Mouse (Mus musculus) forebrain, postnatal 0 days (tissue): ENCODE results near the gene B4gat1. TPM values are rescaled to one million over a fixed set of nuclear protein-coding genes. Genes with fewer than 3 reads are reported as not detected.

Experiments used
- ATAC-seq: fragments of 200-750 bp; cut with Nextera tagmentation; 2 replicates; pipeline ENCODE4 v1.8.0; 2017; ENCODE audit warnings: mild to moderate bottlenecking, moderate library complexity
- DNase-seq: peaks from one replicate; pipeline ENCODE4 v3.0.0-alpha.2; 2015
- H3K27ac ChIP-seq: fragments of 300-500 bp; sonication (generic); 2 replicates; pipeline ENCODE4 v1.5.1; 2014; ENCODE audit warnings: low read depth, mild to moderate bottlenecking, antibody characterized with exemption, low read length, moderate library complexity, mixed read lengths
- H3K27me3 ChIP-seq: fragments of 300-500 bp; sonication (generic); 2 replicates; pipeline ENCODE4 v1.6.1; 2014; ENCODE audit warnings: mild to moderate bottlenecking, low read length, mixed read lengths; ENCODE audit not compliant: insufficient read depth
- H3K36me3 ChIP-seq: fragments of 300-500 bp; sonication (generic); 2 replicates; pipeline ENCODE4 v1.6.1; 2014; ENCODE audit warnings: mild to moderate bottlenecking, moderate library complexity; ENCODE audit not compliant: insufficient read depth
- H3K4me1 ChIP-seq: fragments of 300-500 bp; sonication (generic); 2 replicates; pipeline ENCODE4 v1.6.1; 2014; ENCODE audit warnings: antibody characterized with exemption; ENCODE audit not compliant: insufficient read depth
- H3K4me2 ChIP-seq: fragments of 300-500 bp; sonication (generic); 2 replicates; pipeline ENCODE4 v1.6.1; 2014; ENCODE audit warnings: low read depth, mild to moderate bottlenecking, moderate library complexity
- H3K4me3 ChIP-seq: fragments of 300-500 bp; sonication (generic); 2 replicates; pipeline ENCODE4 v1.5.1; 2014; ENCODE audit warnings: low read depth, low read length, mixed read lengths
- H3K9ac ChIP-seq: fragments of 300-500 bp; sonication (generic); 2 replicates; pipeline ENCODE4 v1.6.1; 2014; ENCODE audit warnings: mild to moderate bottlenecking
- H3K9me3 ChIP-seq: fragments of 300-500 bp; sonication (generic); 2 replicates; pipeline ENCODE4 v1.6.1; 2016; ENCODE audit warnings: low read length
- CTCF ChIP-seq: sonication (generic); IDR thresholded peaks from 2 replicates; pipeline ENCODE4 v1.5.1; 2016; ENCODE audit warnings: antibody characterized with exemption, control low read depth, low read depth
- WGBS: fragments of 180-500 bp; shearing (Covaris S2); extraction: QIAGEN DNeasy Blood & Tissue Kit; methylation state at CpG from one replicate; pipeline ENCODE4 v1.1.7; 2014; 5-methylcytosine and 5-hydroxymethylcytosine counted together
- polyA plus RNA-seq: library from polyadenylated mRNA; unstranded; fragments of >200 nt; fragmentation: Nextera tagmentation; extraction: Ambion mirVana; gene quantifications from 2 replicates; pipeline ENCODE4 v1.2.1, GENCODE M21; 2015
- total RNA-seq: library from RNA; depleted of rRNA; stranded (reverse); fragments of >200 nt; gene quantifications from 2 replicates; pipeline ENCODE4 v1.2.3, GENCODE M21; 2014

The B4gat1 gene
- total and polyA plus RNA-seq, 2 experiments from 2014 or later = 111 to 128 TPM

DNA sequence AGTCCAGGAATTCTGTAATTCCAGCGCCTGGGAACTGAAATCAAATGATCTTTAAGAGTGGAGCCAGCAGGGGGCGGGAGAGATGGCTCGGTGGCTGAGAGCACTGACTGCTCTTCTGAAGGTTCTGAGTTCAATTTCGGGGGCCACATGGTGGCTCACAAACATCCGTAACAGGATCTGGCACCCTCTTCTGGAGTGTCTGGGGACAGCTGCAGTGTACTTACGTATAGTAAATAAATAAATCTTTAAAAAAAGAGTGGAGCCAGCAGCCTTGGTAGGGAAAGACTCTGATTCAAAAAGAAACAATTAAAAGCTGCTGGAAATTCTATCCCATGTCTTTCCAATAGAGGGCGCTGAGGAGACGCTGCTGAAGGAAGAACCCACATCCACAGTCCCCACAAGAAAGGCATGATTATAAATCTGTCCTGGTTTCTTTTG is 23.6 kb upstream of the B4gat1 start:
- Histone ChIP-seq H3K9me3 (no peaks in the 10 kb centered on the region), H3K9ac (no peak overlapping the region), H3K27ac (no peak overlapping the region), H3K4me1 (no peaks in the 10 kb centered on the region), H3K27me3 (no peaks in the 10 kb centered on the region), H3K36me3 (no peaks in the 10 kb centered on the region), H3K4me2 (no peak overlapping the region), H3K4me3 (no peak overlapping the region)
- peak; percentile 60 for TF ChIP-seq CTCF
- ATAC-seq (peak; percentile 20; the same call in 1 of the 2 replicates), DNase-seq (peak; percentile 59)
- 9% methylated on average over 8 of the region's 8 CpGs for WGBS

DNA sequence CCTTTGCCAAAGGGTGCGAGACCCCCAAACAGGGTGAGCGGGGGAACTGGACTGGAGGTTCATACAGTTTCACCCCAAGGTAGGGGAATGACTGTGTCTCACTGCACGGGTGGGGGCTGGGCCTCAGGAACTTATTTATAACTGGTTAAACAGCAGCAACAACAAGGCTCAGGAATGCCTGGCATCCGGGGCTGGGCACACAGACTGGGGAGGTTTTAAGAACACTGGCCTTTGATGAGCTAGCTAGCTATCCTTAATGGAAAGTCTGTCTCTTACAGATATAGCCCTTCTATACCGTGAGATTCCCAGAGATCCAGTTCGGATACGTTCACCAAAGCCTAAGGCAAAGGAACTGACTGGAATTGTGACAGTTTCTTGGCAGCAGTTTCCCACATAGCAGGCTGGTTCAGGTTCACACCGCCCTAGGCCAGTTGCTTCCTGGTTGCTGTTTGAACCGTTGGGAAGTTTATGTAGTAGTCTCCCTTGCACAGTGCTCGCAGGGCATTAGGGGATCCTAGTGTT is 22.3 kb upstream of the B4gat1 start:
- Histone ChIP-seq H3K27me3 (no peaks in the 10 kb centered on the region), H3K4me3 (no peak overlapping the region), H3K4me1 (no peaks in the 10 kb centered on the region), H3K4me2 (no peak overlapping the region), H3K9ac (no peak overlapping the region), H3K9me3 (no peaks in the 10 kb centered on the region), H3K27ac (no peak overlapping the region), H3K36me3 (no peaks in the 10 kb centered on the region)
- no peak for DNase-seq
- ATAC-seq = peak; percentile 43
- no peak for TF ChIP-seq CTCF
- WGBS = 39% methylated on average over 10 of the region's 10 CpGs

DNA sequence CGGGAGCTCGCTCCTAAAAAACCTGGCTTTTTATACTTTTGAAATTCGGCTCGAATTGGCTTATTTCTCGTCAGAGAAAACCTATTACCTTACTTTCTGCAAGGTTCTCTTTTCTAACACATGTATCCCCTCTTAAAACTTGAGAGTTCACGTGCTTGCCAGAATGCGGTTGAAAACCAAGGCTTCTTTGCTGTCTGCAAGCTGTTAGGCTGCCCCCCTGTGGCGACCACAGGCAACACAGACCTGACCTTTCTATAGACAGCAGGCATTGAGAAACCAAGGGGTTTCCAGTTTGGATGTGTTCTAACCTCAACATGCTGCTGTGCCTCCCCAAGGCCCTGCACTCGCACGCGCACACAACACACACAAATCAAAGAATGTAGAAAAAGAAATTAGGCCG is 21.8 kb upstream of the B4gat1 start:
- H3K9me3 ChIP-seq = no peaks in the 10 kb centered on the region
- ATAC-seq (peak; percentile 55; the same call in 1 of the 2 replicates), DNase-seq (peak; percentile 69)
- no peak overlapping the region for H3K9ac ChIP-seq
- 23% methylated on average over 12 of the region's 12 CpGs for WGBS
- H3K4me2 ChIP-seq = no peak overlapping the region
- no peak overlapping the region for H3K27ac ChIP-seq
- peak; percentile 72 for TF ChIP-seq CTCF
- H3K36me3 ChIP-seq = no peaks in the 10 kb centered on the region
- no peaks in the 10 kb centered on the region for H3K4me1 ChIP-seq
- H3K4me3 ChIP-seq = no peak overlapping the region
- no peaks in the 10 kb centered on the region for H3K27me3 ChIP-seq

DNA sequence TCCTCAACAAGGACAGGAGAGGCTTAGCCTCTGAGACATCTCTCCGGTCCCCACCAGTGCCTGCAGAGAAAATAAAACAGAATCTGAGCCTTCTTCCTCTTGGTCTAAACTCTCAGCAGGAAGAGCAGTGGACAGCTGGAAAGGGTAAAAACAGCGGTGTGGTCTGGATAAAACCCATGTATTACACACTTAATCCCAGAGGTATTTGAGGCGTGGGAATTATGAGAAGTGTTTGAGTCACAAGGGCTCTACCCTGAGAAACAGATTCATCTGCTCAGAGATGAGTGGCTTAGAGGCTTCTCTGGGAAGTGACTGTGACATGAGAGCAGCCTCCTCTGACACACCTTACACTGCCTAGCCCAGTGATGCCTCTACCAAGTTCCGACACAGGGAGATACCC is 21.0 kb upstream of the B4gat1 start:
- WGBS = 82% methylated on average over 4 of the region's 4 CpGs
- H3K4me1 ChIP-seq = no peaks in the 10 kb centered on the region

DNA sequence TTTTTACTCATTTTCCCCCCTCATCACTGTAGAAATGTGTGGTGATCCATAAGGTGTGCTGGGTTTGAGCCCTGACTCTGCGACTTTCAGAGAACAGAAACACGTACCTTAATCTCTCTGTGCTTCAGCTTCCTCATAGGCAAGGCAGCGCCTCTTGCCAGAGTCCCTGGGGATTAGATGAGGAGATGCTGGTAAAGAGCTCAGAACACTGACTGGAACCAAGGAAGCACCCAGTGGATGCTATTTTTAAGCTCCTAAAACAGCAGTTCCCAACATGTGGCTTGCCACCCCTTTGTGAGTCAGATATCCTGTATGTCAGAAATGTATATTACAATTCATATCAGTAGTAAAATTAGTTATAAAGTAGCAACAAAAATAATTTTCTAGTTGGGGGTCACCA is 20.4 kb upstream of the B4gat1 start:
- ATAC-seq (no peak), DNase-seq (no peak)
- 87% methylated on average over 3 of the region's 3 CpGs for WGBS
- H3K4me3 ChIP-seq = no peak overlapping the region
- H3K9me3 ChIP-seq = no peaks in the 10 kb centered on the region
- H3K27ac ChIP-seq = no peak overlapping the region
- no peak overlapping the region for H3K9ac ChIP-seq
- TF ChIP-seq CTCF = no peak
- no peaks in the 10 kb centered on the region for H3K36me3 ChIP-seq
- no peak overlapping the region for H3K4me2 ChIP-seq
- no peaks in the 10 kb centered on the region for H3K4me1 ChIP-seq
- H3K27me3 ChIP-seq = no peaks in the 10 kb centered on the region

More for the DNA sequence above, 21.0 kb upstream of the B4gat1 start:
- Histone ChIP-seq H3K4me3 (no peak overlapping the region), H3K9ac (no peak overlapping the region), H3K27ac (no peak overlapping the region), H3K9me3 (no peaks in the 10 kb centered on the region), H3K36me3 (no peaks in the 10 kb centered on the region), H3K27me3 (no peaks in the 10 kb centered on the region), H3K4me2 (no peak overlapping the region)
- no peak for ATAC-seq
- no peak for TF ChIP-seq CTCF
- no peak for DNase-seq

DNA sequence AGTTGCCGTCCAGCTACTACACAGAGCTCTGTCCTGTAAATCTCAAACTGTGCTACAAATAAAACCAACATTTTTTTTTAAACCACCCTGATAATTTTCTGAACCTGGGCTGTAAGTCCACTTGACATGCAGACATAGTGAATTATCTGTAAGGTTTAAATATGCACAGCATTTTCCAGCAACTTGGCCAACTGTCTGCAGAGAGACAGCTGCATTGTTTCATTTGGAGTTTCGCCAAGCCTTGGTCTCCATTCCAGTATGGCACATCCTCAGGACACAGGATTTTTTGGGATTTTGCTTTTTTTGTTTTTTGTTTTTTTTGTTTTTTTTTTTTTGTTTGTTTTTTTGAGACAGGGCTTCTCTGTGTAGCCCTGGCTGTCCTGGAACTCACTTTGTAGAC is 17.2 kb upstream of the B4gat1 start:
- Histone ChIP-seq H3K36me3 (no peaks in the 10 kb centered on the region), H3K9ac (no peak overlapping the region), H3K4me1 (no peaks in the 10 kb centered on the region), H3K27ac (no peak overlapping the region), H3K9me3 (no peaks in the 10 kb centered on the region), H3K27me3 (no peaks in the 10 kb centered on the region), H3K4me2 (no peak overlapping the region), H3K4me3 (no peak overlapping the region)
- WGBS = 67% methylated on average over 2 of the region's 2 CpGs
- ATAC-seq = no peak
- no peak for DNase-seq
- no peak for TF ChIP-seq CTCF

DNA sequence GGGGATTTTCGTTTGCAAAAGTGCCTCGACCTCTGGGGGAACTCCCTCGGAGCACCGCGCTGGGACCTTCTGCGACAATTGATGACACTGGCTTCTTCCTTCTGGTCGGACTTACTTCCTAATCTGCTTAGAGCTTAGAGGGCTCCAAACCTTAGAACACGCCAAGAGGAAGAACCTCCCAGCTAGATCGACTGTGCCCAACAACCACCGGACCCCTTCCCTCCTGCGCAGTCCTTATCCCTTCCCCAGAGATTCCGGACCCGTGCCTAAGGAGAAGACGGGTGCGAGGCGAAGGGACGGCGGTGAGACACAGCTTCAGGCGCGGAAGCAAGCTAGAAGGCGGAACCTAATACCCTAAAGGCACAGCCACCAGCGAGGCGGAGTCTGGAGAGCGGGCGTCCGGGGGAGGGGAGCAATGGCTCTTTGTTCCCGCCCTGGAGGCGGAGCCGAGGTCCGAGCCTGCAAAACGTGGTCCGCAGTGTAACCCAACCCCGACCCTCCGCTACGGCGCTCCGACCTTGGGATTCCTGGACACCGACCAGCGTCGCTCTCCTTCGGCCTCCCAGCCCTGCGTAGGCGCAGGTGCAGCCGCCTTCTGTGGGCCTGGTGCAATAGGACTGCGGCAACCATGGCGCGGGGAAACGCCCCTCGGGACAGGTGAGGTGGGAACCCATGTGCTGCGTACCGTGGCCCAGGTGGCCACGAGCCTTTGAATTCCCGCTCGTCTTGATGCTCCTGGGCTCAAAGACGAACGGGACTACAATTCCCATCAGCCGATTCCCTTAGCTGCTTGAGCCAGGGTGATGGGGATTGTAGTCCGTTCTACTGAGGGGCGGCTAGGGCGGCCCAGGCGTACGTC is 14.8 kb upstream of the B4gat1 start, which contains the start of gene Slc29a2:
Slc29a2 (plus strand) TSS at position 240 of the 859 bp plus-strand sequence.
- peak within 1 kb of the TSS; percentile 97 for H3K9ac ChIP-seq
- H3K4me1 ChIP-seq = no peaks in the 10 kb centered on the region
- WGBS = under 1% methylated on average over 62 of the region's 62 CpGs
- no peak for TF ChIP-seq CTCF
- no peaks in the 10 kb centered on the region for H3K27me3 ChIP-seq
- H3K36me3 ChIP-seq = peaks cover 10% of the 10 kb centered on the region
- H3K27ac ChIP-seq = peak within 1 kb of the TSS; percentile 91
- ATAC-seq (peak; percentile 95), DNase-seq (peak; percentile 93)
- H3K4me2 ChIP-seq = peak within 1 kb of the TSS; percentile 77
- peak within 1 kb of the TSS; percentile 85 for H3K4me3 ChIP-seq
- H3K9me3 ChIP-seq = no peaks in the 10 kb centered on the region
